Mouse (Mus musculus) right cerebral cortex, adult 18-20 months (tissue): ENCODE data around the gene D630045J12Rik.

Source experiments
- DNase-seq: peaks from one replicate; pipeline ENCODE4 v3.0.0; 2022; ENCODE audit warnings: mixed read lengths

D630045J12Rik gene

DNA sequence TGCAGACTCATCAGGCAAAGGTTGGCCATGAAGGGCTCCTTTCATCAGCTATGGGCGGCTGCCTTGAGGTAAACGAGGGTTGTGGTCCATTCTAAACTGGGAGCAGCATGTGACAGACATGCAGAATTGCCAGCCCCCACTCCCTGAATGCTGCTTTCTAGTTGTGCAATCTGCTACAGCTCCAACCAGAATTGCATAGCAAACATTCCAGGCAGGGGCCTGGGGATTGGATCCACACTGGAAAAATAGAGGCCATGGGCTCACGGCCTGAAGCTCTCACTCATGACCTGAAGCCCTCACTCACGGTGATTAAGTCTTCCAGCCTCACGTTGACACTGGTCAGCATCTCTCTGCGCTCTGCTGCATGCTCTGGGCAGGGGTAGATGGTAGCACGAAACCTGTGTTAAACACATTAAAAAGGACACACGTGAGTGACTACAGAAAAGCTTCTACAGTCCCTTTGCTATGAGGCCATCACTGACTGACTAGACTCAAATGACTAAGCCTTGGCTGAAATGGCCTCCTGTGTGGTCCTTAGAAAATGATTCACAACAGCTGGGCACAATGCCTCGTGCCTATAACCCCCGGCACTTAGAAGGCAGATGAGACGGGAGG lies 172.0 kb downstream of the D630045J12Rik start:
- no peak for DNase-seq

DNA sequence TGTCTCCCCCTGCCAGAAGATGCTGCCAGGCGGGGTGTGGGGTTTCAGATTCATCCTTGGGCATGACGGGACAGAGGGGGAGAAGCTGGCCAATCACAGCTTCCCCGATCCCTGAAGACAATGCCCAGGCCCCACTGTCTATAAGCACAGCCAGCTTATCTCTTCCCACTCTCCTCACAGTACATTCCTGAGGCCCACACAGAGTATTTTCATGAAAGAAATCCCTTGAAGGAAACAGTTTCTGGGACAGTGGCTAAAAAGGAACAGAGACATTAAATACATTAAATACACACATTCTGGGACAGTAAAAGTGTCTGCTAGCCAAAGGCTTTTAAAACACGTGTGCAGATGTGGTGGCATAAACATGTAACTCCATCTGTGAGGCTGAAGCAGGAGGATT lies 173.4 kb downstream of the D630045J12Rik start:
- DNase-seq: no peak

DNA sequence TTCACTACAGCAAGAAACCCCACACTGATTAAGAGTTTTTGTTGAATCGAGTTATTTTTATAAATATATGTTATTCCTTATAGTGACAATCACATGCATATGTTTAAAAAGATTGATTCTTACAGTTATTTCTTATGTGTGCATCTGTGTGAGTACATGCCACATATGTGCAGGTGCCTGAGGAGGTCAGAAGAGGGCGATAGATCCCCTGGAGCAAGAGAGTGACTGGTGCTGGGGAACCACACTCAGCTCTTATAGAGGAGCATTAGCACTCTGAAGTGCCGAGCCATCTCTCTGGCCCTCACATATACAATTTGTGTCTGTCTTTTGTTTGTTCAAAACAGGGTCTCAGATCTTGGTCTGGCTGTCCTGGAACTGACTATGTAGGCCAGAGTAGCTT lies 180.2 kb downstream of the D630045J12Rik start:
- DNase-seq: no peak
